Mouse (Mus musculus) adrenal gland, adult 8-10 months (tissue): ENCODE measurements around the gene Txndc12. TPM values are rescaled to one million over a fixed set of nuclear protein-coding genes. Genes with fewer than 3 reads are reported as not detected.

Source experiments
- DNase-seq: peaks from one replicate; pipeline ENCODE4 v3.0.0; 2022
- total RNA-seq, 4 experiments: library from RNA; stranded (reverse); gene quantifications; 2 replicates each; pipeline ENCODE4 v1.2.4; 2022

Txndc12 gene
- total RNA-seq, 4 experiments from 2014 or later: 62.5 to 76.1 (median 70.7) TPM

GRCm38 (mm10) chr4:108847715-108848504, 13.5 kb downstream of the Txndc12 start, which contains the start of gene Kti12:
Kti12 (plus strand) TSS chr4:108847785.
- DNase-seq: peak; percentile 80

- peak; percentile 11 for DNase-seq
These were observed 14.1 kb downstream of the Txndc12 start, which contains the start of gene A730015C16Rik for GRCm38 (mm10) chr4:108848505-108848848. A730015C16Rik (minus strand) TSS chr4:108848619.

- no peak for DNase-seq
These were observed 32.4 kb downstream of the Txndc12 start for GRCm38 (mm10) chr4:108866806-108867205.

GRCm38 (mm10) chr4:108869730-108870374, 35.5 kb downstream of the Txndc12 start:
- DNase-seq: peak; percentile 56

- DNase-seq: no peak
These were observed 39.3 kb downstream of the Txndc12 start for GRCm38 (mm10) chr4:108873746-108874145.

GRCm38 (mm10) chr4:108877901-108878300, 43.5 kb downstream of the Txndc12 start:
- DNase-seq: no peak

GRCm38 (mm10) chr4:108878963-108879822, 44.8 kb downstream of the Txndc12 start, which contains the start of gene Rab3b:
Rab3b (plus strand) TSS chr4:108879063.
- peak; percentile 28 for DNase-seq

- DNase-seq: peak; percentile 29
These were observed 49.4 kb downstream of the Txndc12 start for GRCm38 (mm10) chr4:108883815-108884214.

- DNase-seq: no peak
These were observed 53.1 kb downstream of the Txndc12 start for GRCm38 (mm10) chr4:108887456-108887855.

GRCm38 (mm10) chr4:108890876-108891275, 56.5 kb downstream of the Txndc12 start:
- DNase-seq: no peak

GRCm38 (mm10) chr4:108900421-108900820, 66.0 kb downstream of the Txndc12 start:
- no peak for DNase-seq

GRCm38 (mm10) chr4:108902886-108903285, 68.5 kb downstream of the Txndc12 start:
- no peak for DNase-seq

GRCm38 (mm10) chr4:108903346-108903745, 68.9 kb downstream of the Txndc12 start:
- DNase-seq: no peak

- no peak for DNase-seq
These were observed 69.7 kb downstream of the Txndc12 start for GRCm38 (mm10) chr4:108904076-108904475.

GRCm38 (mm10) chr4:108904790-108905189, 70.4 kb downstream of the Txndc12 start:
- DNase-seq: no peak

GRCm38 (mm10) chr4:108905859-108906258, 71.5 kb downstream of the Txndc12 start:
- DNase-seq: no peak

GRCm38 (mm10) chr4:108907475-108907874, 73.1 kb downstream of the Txndc12 start:
- no peak for DNase-seq

- no peak for DNase-seq
These were observed 75.5 kb downstream of the Txndc12 start for GRCm38 (mm10) chr4:108909872-108910425.
